Comparison of ENCODE assay signal across 8 mouse cellular contexts in genomic region chr2:180346820-180347497, GRCm38 (mm10). TPM values are rescaled to one million over a fixed set of nuclear protein-coding genes. Genes with fewer than 3 reads are reported as not detected.
A peak's percentile ranks its signal among the peaks of the same experiment; 100 is the strongest.
DNase-seq lines count a peak whose midpoint lies in the region; ATAC-seq and TF ChIP-seq lines count a peak whose summit lies in the region.

No protein-coding gene starts in this region.

- 23% methylated on average over 9 of the region's 9 CpGs for WGBS in embryonic facial prominence, embryonic 12.5 days
- WGBS in limb, embryonic 12.5 days = 32% methylated on average over 9 of the region's 9 CpGs
- WGBS in midbrain, embryonic 16.5 days = 28% methylated on average over 9 of the region's 9 CpGs
- WGBS in spleen, adult 2 months = 26% methylated on average over 9 of the region's 9 CpGs

- TF ChIP-seq CTCF in spleen, adult 2 months (IDR thresholded peaks at IDR 0.05; ENCODE audit: extremely low read depth, insufficient read depth, insufficient read length, insufficient replicate concordance) = peak; percentile 88

- no peaks in the 10 kb centered on the region for H3K9me3 ChIP-seq in embryonic facial prominence, embryonic 12.5 days
- H3K9me3 ChIP-seq in limb, embryonic 12.5 days = no peaks in the 10 kb centered on the region
- H3K9me3 ChIP-seq in midbrain, embryonic 16.5 days (replicated peaks; ENCODE audit: control insufficient read depth, low read length, poor library complexity, severe bottlenecking) = no peaks in the 10 kb centered on the region

- peak; percentile 68 for ATAC-seq in embryonic facial prominence, embryonic 12.5 days (ENCODE audit: insufficient number of reproducible peaks, insufficient read depth, low FRiP score, low TSS enrichment)
- ATAC-seq in limb, embryonic 12.5 days (ENCODE audit: insufficient number of reproducible peaks, insufficient read depth, low FRiP score, low TSS enrichment, low read depth) = peak; percentile 61
- peak; percentile 60 for ATAC-seq in midbrain, embryonic 16.5 days

- no peak overlapping the region for H3K4me3 ChIP-seq in embryonic facial prominence, embryonic 12.5 days
- no peak overlapping the region for H3K4me3 ChIP-seq in limb, embryonic 12.5 days (replicated peaks)
- no peak overlapping the region for H3K4me3 ChIP-seq in midbrain, embryonic 16.5 days (ENCODE audit: low read depth, low read length)
- no peak overlapping the region for H3K4me3 ChIP-seq in spleen, adult 2 months (ENCODE audit: extremely low read depth, insufficient read depth, insufficient read length)

- DNase-seq in 416B (ENCODE audit: low read depth) = peak; percentile 88
- peak; percentile 82 to 87 for DNase-seq in adrenal gland, postnatal 36 days
- DNase-seq in heart, adult 8-10 months (ENCODE audit: low spot score) = peak; percentile 77
- peak; percentile 59 to 77 for DNase-seq in kidney, adult 8-10 months
- DNase-seq in spleen, adult 2 months (ENCODE audit: low read depth in 1 of 2, low spot score in 2 of 2) = peak; percentile 43 to 68

- no peaks in the 10 kb centered on the region for H3K36me3 ChIP-seq in embryonic facial prominence, embryonic 12.5 days
- no peaks in the 10 kb centered on the region for H3K36me3 ChIP-seq in limb, embryonic 12.5 days
- H3K36me3 ChIP-seq in midbrain, embryonic 16.5 days (ENCODE audit: control insufficient read depth, insufficient read depth, low read length) = no peaks in the 10 kb centered on the region
- no peaks in the 10 kb centered on the region for H3K36me3 ChIP-seq in spleen, adult 2 months (ENCODE audit: control insufficient read depth, insufficient read depth, low read length)

- H3K9ac ChIP-seq in embryonic facial prominence, embryonic 12.5 days = peak overlapping the region; percentile 1; the same call in 1 of the 2 replicates
- H3K9ac ChIP-seq in limb, embryonic 12.5 days (replicated peaks) = no peak overlapping the region
- no peak overlapping the region for H3K9ac ChIP-seq in midbrain, embryonic 16.5 days (ENCODE audit: low read depth, low read length)

- peaks cover 5% of the 10 kb centered on the region; the same call in 1 of the 2 replicates for H3K4me1 ChIP-seq in embryonic facial prominence, embryonic 12.5 days
- H3K4me1 ChIP-seq in limb, embryonic 12.5 days (replicated peaks) = peaks cover 5% of the 10 kb centered on the region; the same call in 1 of the 2 replicates
- peaks cover 4% of the 10 kb centered on the region; the same call in 1 of the 2 replicates for H3K4me1 ChIP-seq in midbrain, embryonic 16.5 days (ENCODE audit: control insufficient read depth, insufficient read depth, low read length)
- H3K4me1 ChIP-seq in spleen, adult 2 months (ENCODE audit: control insufficient read depth, insufficient read depth, insufficient read length) = no peaks in the 10 kb centered on the region

- H3K4me2 ChIP-seq in embryonic facial prominence, embryonic 12.5 days (replicated peaks) = no peak overlapping the region
- H3K4me2 ChIP-seq in limb, embryonic 12.5 days = no peak overlapping the region
- H3K4me2 ChIP-seq in midbrain, embryonic 16.5 days (ENCODE audit: low read length) = no peak overlapping the region

- no peak for TF ChIP-seq POLR2A in spleen, adult 2 months (IDR thresholded peaks at IDR 0.05; ENCODE audit: low read depth, low read length)

- H3K27ac ChIP-seq in embryonic facial prominence, embryonic 12.5 days = no peak overlapping the region
- H3K27ac ChIP-seq in limb, embryonic 12.5 days = no peak overlapping the region
- no peak overlapping the region for H3K27ac ChIP-seq in midbrain, embryonic 16.5 days (ENCODE audit: low read length)
- H3K27ac ChIP-seq in spleen, adult 2 months (ENCODE audit: insufficient read depth, low read length) = no peak overlapping the region

- H3K27me3 ChIP-seq in embryonic facial prominence, embryonic 12.5 days = peaks cover 4% of the 10 kb centered on the region; the same call in 1 of the 2 replicates
- H3K27me3 ChIP-seq in limb, embryonic 12.5 days = peaks cover 9% of the 10 kb centered on the region
- H3K27me3 ChIP-seq in midbrain, embryonic 16.5 days (ENCODE audit: control insufficient read depth, insufficient read depth, low read depth, low read length) = no peaks in the 10 kb centered on the region; the same call in 1 of the 2 replicates
- no peaks in the 10 kb centered on the region for H3K27me3 ChIP-seq in spleen, adult 2 months (ENCODE audit: control insufficient read depth, insufficient read depth, low read length)

RNA-seq across cellular contexts. Expression of gene Gata5, which starts 12.5 kb away (rescaled TPM):
- under 1 TPM in 1 of 2 experiments, not detected in 1; 0.10 TPM for total RNA-seq in adrenal gland, postnatal 36 days (2021)
- 0.09 TPM in 2 replicates for polyA plus RNA-seq in embryonic facial prominence, embryonic 12.5 days (2016; fragmentation: Nextera tagmentation; extraction: Ambion mirVana)
- 1 to 10 TPM in 1 of 4 experiments, under 1 TPM in 3; 0.68 to 1.2 (median 0.80) TPM for total RNA-seq in heart, adult 8-10 months (2022)
- 0.14 TPM in 1 of 2 replicates, not detected in the other for polyA plus RNA-seq in limb, embryonic 12.5 days (2016; fragmentation: Nextera tagmentation; extraction: Ambion mirVana)
- not detected in 2 replicates for polyA plus RNA-seq in midbrain, embryonic 16.5 days (2015; fragmentation: Nextera tagmentation; extraction: Ambion mirVana)
- polyA plus RNA-seq in spleen, adult 2 months (2012; rRNA removed) = 0.12 and 0.26 TPM in 2 replicates

RNA-seq across cellular contexts. Expression of gene Rbbp8nl, which starts 57.3 kb away (rescaled TPM):
- total RNA-seq in adrenal gland, postnatal 36 days (2021) = not detected
- 0.77 and 1.3 TPM in 2 replicates for polyA plus RNA-seq in embryonic facial prominence, embryonic 12.5 days (2016; fragmentation: Nextera tagmentation; extraction: Ambion mirVana)
- total RNA-seq in heart, adult 8-10 months (2022) = not detected
- polyA plus RNA-seq in limb, embryonic 12.5 days (2016; fragmentation: Nextera tagmentation; extraction: Ambion mirVana) = 0.52 and 0.56 TPM in 2 replicates
- polyA plus RNA-seq in midbrain, embryonic 16.5 days (2015; fragmentation: Nextera tagmentation; extraction: Ambion mirVana) = not detected in 2 replicates
- polyA plus RNA-seq in spleen, adult 2 months (2012; rRNA removed) = not detected in 2 replicates
